Mouse (Mus musculus): ENCODE data around the gene Fads3.

Fads3 gene

DNA sequence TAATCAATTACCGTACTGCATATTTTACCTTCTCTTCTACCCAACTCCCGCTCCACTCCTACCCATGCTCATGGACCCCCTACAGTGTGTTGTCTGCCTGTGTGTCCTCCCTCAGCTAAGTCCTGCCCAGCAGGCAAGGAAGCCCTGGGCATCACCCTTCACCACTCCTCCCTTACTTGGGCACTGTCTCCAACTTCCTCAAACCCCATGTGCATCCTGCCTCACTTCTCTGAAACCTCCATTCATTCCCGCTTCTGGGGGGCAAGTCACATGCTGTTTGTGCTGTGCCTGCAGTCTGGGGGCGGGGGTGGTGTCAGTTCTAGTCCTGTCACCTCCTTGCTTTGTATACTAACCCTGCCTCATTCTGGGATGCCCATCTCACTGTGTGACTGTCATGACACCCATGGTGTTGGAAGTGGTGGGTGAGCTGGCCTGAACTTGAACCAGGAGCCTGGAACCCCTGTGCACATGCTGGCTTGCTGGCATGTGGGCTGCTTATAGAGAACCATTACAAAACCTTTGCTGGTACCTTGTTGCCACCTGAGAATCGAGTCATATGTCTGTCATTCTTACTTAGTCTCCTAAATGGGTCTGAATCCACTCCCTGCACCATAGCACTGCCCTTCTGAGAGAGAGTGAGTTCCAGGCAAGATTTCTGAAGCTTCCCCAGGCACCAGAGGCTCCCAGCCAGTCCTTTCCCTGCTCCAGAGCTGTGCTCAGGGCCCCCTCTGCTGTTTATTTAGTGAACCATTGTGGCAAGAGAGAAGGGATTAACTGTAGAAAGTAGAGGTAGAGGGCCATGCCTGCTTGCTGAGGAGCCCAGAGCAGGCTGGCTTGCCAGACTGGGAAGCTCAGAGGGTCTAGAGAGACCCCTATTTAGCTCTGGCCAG is 18.7 kb upstream of the Fads3 start:
- DNase-seq = peak; percentile 62

DNA sequence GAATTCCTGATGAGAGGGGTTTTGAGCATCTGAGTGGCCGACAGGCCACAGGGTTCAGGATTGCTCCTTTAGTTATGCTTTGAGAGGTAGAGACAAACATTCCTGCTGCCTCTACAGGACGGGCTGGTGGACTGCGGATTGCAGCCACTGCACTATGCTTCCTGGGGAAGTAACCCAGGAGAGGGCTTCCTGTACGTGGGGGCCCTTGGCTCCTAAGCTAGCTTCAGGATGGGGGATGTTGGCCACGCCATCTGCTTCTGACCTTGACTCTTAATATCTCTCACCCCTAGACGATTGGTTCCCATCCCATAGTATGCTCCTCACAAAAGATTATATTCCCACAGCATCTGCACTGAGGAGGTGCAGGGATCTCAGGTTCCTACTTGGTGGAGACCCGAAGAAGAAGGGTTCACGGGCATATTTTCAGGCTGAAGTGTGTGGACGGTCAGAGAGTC is 18.0 kb upstream of the Fads3 start:
- DNase-seq = no peak

DNA sequence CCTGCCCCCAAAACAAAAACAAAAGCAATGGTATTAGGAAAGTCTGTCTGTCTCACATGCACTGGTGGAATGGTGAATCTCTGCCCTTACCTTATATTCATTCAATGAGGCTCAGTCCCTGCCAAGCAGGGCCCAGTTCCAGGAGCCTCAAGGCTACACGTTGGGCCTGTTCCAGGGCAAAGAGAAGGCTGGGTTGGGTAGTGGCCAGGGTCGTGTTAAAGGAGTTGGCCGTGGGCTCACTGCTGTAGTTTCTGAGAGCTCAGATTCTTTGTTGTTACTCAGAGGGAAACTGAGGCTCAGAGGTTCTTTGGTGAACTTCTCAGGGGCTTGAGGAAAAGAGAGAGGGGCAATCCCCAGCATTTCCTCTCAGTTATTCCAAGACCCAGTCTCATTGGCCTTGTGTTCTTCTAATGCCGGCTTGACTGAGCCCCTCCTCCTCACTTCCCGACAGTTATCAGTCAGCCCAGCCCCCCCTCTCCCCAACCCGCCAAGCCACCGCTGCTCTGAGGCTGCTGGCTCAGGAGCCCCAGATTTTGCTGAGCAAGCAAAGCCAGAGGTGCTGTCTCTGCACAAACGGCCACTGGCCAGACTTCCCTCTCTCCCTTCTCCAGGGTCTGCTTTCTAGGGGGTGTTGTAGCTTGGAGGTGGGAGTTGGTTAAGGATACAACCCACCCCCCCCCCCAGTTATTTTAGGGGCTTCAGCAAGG is 16.0 kb upstream of the Fads3 start:
- DNase-seq = peak; percentile 70

DNA sequence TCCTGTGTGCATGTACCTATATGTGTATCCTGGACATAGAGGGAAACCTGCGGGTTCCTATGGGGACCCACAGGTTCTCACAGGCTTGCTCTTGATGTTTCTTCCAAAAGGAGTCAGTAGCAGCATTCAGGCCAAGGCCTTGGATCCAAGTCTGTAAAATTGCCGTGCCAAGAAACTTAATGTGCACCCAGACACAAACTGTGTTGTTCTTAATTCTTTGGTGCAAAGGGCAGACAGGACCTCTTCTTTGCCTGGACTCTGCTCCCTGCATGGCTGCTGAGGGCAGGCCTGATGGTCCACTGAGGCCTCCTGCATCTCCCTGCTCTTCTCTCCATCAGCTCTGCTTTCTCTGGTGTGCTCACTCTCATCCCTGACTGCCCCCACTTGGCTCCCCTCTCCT is 11.6 kb upstream of the Fads3 start:
- DNase-seq = peak; percentile 45

DNA sequence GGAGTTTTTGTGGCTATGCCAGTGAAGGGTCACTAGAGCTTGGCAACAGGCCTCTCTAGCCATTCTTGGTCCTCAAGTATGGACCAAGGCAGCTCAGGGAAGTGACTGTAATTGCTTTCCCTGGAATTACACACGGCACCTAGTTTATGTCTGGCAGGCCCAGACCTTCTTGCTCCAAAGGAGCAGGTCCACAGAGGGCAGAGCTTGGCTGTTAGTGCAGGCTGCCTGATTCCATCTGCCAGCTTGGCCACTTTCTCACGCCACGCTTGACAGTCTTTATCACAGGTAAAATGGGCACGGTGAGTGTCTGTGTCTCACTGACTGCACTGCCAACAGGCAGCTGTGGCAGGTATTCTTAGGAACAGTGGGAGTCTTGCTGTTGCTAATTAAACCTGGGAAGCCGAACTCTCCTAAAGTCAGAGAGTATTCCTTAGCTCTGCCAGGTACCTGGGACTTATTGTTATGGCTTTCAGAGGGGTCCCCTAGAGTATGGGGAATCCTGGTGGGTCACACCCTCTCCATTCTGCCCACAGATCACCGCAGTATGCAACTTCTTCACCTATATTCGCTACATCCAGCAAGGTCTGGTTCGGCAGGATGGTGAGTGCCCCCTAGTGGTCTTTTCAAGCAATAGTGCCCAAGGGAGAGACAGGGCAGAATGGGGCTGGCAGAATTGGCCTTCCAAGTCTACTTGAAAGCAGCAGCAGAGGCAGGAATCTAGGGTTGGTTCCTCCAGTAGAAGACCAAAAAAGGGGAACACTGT is 8.0 kb upstream of the Fads3 start:
- peak; percentile 73 for DNase-seq

DNA sequence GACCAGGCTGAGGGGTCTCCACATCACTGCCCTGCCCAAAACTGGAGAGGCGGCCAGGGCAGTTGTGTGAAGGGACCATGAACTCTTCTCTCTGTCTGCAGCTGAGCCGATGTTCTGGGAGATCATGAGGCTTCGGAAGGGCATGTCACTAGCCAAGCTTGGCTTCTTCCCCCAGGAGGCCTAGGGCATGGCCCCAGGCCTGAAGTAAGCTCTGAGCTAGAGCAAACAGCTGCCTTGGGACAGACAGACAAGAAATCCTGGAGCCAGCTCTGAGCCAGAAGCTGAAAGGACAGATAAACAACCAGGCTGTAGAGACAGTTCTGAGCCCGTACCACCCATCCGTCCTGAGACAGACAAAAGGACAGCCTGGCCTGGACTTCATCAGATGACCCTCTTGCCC is 7.0 kb upstream of the Fads3 start:
- DNase-seq = no peak

DNA sequence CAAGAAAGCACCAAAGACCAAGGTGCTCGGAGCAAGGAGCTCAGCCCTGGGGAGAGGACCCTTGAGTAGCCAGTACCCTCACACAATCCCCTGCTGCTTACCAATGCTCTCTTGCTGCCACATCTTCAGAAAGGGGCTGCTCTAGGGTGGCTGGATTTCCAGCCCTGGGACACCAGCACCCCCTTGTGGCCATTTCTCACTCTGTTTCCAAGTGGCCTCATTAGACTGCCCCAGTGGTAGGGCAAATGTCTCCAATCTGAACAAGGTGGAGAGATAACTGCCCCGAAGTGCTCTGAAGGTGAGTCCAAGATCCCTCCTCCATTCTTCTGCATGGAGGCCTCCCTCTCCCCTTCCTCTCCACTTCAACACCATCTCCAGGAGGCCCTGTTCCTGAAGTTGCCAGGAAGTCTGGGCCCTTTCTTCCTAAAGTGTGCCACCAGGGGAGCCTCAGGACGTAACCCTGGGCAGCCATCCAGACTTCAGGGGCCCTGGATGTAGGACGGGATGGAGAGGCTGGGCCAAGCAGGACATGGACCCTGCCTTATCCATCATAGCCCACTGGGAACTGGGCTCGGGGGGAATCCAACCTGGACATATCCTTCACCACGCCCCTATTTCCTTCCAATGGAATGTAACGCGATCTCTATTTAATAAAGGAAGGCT is 6.5 kb upstream of the Fads3 start:
- DNase-seq = peak; percentile 86

DNA sequence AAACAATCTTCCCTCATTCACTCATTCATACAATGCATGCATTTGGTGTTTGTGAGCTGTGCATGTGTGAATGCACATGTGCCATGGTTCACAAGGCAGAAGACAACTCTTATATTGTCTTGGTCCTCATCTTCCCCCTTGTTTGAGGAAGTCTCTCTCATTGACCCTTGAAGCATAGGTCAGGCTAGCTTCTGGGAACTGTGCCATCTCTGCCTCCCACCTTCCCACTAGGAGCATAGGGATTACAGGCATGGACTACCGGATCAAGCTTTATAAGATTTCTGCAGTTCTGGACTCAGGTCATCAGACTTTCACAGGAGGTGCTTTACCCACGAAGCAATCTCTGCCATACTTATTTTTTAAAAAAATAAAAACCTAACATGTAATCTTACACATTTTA is 3.8 kb upstream of the Fads3 start:
- DNase-seq = peak; percentile 32

DNA sequence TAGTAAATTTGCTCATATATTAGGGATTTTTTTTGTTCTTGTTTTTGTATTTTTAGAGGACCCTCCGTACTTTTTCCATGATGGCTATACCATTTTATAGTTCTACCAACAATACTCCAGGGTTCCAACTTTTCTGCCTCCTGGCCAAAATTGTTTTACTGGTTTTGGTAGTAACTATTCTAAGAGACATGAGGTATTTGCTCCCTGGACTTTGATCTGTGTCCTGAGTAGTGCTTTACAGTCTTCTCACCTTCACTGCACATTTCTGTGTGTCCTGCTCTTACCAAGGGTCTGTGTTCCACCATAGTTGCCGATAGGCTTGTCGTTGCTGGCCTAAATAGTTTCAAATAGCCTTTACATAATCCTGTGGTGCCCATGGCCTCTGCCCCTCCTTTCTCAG is 3.0 kb upstream of the Fads3 start:
- DNase-seq = no peak

DNA sequence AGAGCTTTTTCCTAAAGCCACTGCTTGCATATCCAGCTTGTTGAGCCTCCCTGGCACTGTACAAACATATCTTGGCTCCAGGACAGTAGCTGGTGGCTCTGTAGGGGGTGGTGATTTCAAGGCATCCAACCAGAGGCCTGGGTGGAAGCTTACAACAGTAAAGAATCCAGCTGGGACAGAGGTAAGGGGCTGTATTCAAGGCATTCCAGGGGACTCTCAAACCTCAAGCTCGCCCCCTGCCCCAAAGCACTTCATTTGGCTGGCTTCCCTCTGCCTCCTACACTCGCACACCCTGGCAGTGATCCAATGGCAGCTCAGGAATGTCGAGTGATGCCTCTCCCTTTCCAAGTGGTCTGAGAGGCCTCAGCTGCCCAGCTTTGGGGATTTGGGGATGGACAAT is 2.5 kb upstream of the Fads3 start:
- peak; percentile 64 for DNase-seq

GRCm38 (mm10) chr19:10039615-10040014 is 1.8 kb upstream of the Fads3 start:
- DNase-seq = peak; percentile 55

DNA sequence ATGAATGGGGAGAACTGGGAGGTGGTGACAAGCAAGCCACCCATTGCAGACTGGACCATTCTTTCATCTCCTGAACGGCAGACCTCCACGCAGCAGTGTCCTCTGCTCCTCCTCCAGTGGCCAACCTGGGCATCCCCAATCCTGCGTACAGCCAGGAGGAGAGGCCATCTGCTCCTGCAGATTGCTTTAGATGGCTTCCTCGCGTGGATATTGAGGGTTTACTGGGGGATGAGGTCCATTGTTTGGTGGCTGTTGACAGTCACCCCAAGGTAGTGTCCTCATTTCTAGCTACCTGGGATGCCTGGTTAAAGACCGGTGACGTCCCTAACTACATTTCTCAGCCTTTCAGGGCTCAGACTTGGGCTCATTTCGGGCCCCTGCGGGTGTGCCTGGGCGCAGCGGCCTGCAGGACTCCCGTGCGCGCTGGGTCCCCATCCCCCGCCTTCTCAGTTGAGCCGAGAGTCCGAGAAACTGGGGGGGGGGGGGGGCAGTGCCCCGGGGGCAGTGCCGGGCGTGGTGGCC is 442 bp upstream of the Fads3 start:
- DNase-seq = no peak

- no peak for DNase-seq
Observed at GRCm38 (mm10) chr19:10042232-10042631, 863 bp downstream of the Fads3 start.

DNA sequence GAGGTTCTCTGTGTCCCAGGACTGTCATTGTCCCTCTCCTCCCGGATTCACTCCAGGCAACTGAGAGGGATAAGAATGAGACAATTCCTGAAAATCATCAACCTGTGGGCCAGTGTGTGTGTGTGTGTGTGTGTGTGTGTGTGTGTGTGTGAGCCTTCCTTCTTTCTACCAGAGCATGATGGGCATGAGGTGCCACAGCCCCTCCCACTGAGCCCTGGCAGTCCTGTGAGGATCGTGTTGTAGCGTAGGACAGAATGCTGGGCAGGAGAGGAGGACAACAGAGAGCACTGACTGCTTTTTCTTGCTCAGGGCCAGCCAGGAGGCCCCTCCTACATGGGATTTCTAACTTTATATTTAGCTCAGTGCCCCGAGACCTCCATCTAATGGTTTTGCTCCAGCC is 1.4 kb downstream of the Fads3 start:
- no peak for DNase-seq

DNA sequence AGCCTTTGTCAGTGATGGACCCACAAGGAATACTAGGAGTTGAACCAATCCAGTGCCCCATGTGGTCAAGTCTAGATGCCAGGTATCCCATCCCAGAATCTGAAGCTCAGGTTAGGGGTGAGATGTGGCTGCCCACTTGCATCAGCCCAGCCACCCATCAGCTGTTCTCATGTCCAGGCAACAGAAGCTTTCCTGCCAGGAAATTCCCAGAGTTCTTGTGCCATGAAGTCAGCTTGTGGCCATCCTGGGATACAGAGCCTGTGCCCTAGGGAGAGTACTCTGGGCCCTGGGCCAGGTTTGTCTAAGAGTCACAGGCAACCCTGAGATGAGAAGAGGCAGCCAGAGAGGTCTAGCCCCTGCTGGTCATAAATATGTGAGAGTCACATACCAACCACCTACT is 2.3 kb downstream of the Fads3 start:
- peak; percentile 71 for DNase-seq

DNA sequence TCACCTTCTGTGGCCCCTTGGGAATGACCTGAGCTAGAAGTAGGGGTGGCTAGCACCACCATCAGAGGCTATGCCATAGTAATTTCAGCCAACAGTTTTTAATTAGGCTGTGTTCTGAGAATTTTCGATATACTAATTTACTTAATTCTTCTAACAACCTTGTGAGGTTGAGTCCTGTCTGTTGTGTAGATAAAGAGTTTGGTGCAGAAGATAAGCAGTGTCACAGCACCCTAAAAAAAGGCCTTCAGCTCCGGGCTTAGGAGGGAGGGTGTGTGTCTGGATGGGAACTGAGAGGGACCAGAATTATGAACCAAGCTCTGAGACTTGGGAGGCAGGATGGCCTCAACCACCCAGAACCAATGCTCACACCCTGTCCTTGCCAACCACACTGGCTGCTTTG is 4.3 kb downstream of the Fads3 start:
- no peak for DNase-seq

DNA sequence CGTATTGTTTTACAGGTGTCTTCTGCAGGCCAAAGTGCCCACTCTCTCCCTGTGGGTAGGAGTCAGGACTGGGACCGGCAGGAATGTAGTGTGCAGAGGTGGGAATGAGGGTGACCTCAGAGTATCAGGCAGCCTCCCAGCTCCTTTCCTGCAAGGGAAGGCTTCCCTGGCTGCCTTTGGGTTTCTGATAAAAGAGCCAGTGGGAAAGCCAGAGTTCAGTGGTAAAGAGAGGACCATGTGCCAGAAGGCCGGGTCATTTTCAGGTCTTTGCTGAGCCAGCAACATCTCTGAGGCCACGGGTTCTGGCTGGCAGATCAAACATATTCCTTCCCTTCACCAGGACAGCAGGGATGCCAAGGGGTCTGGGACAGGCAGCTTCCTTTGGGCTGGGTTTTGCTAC is 5.0 kb downstream of the Fads3 start:
- DNase-seq = peak; percentile 65

DNA sequence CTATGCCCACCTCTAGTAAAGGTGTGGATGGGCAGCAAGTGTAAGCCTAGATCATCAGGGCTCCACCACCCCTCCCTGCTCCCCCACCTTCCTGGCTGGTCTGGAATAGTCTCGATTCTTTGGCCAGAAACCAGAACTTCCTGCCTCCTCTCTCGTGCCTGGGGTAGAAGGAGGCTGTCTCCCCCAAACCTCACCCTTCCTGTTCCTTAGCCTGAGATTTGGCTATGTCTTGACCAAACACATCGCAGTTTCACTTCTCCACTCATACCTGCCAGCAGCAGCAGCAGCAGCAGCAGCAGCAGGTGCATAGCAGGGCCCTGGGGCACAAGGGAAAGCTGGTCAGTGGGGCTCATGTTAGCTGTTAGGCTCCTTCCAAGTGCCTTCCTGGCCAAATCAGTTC is 5.6 kb downstream of the Fads3 start:
- no peak for DNase-seq

- DNase-seq = no peak
Observed at GRCm38 (mm10) chr19:10049533-10049932, 8.2 kb downstream of the Fads3 start.

- DNase-seq = no peak
Observed at GRCm38 (mm10) chr19:10050438-10050837, 9.1 kb downstream of the Fads3 start.

DNA sequence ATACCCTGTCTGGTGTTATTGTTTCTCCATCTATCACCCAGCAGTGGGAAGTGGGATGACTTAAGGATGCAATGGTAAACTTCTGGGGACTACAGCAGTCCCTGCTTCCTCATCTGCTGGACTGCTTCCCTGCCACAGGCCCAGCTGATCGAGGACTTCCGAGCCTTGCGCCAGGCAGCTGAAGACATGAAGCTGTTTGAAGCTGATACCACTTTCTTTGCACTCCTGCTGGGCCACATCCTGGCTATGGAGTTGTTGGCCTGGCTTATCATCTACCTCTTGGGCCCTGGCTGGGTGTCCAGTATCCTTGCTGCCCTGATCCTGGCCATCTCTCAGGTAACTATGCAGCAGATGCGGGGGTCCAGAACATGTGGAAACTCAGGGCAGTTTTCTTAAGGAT is 11.3 kb downstream of the Fads3 start:
- DNase-seq = no peak

GRCm38 (mm10) chr19:10053692-10054260 is 12.4 kb downstream of the Fads3 start:
- peak; percentile 33 for DNase-seq
